Mouse (Mus musculus): ENCODE measurements around the gene Gm10271.

Gene Gm10271

GRCm38 (mm10) chr10:116931497-116932179 lies 40.8 kb downstream of the Gm10271 start:
- no peak for DNase-seq (ENCODE audit: low spot score)

GRCm38 (mm10) chr10:116930936-116931335 lies 41.5 kb downstream of the Gm10271 start:
- no peak for DNase-seq (ENCODE audit: low spot score)

GRCm38 (mm10) chr10:116930506-116930905 lies 41.9 kb downstream of the Gm10271 start:
- DNase-seq (ENCODE audit: low spot score) = no peak

GRCm38 (mm10) chr10:116928826-116929225 lies 43.6 kb downstream of the Gm10271 start:
- no peak for DNase-seq (ENCODE audit: low spot score)

- DNase-seq (ENCODE audit: low spot score) = no peak
Measured at GRCm38 (mm10) chr10:116926428-116927113, 45.8 kb downstream of the Gm10271 start.

GRCm38 (mm10) chr10:116923651-116924495 lies 48.5 kb downstream of the Gm10271 start:
- DNase-seq (ENCODE audit: low spot score) = no peak

GRCm38 (mm10) chr10:116922161-116922560 lies 50.2 kb downstream of the Gm10271 start:
- DNase-seq (ENCODE audit: low spot score) = no peak

- no peak for DNase-seq (ENCODE audit: low spot score)
Measured at GRCm38 (mm10) chr10:116921416-116921815, 51.0 kb downstream of the Gm10271 start.

GRCm38 (mm10) chr10:116920641-116921040 lies 51.8 kb downstream of the Gm10271 start:
- DNase-seq (ENCODE audit: low spot score) = no peak

GRCm38 (mm10) chr10:116919368-116920317 lies 52.8 kb downstream of the Gm10271 start:
- no peak for DNase-seq (ENCODE audit: low spot score)

- DNase-seq (ENCODE audit: low spot score) = no peak
Measured at GRCm38 (mm10) chr10:116916581-116916980, 55.8 kb downstream of the Gm10271 start.

- no peak for DNase-seq (ENCODE audit: low spot score)
Measured at GRCm38 (mm10) chr10:116915286-116915685, 57.1 kb downstream of the Gm10271 start.

- DNase-seq (ENCODE audit: low spot score) = no peak
Measured at GRCm38 (mm10) chr10:116914586-116914985, 57.8 kb downstream of the Gm10271 start.

GRCm38 (mm10) chr10:116913647-116914273 lies 58.6 kb downstream of the Gm10271 start:
- DNase-seq (ENCODE audit: low spot score) = no peak

- no peak for DNase-seq (ENCODE audit: low spot score)
Measured at GRCm38 (mm10) chr10:116912850-116913249, 59.6 kb downstream of the Gm10271 start.

- DNase-seq (ENCODE audit: low spot score) = no peak
Measured at GRCm38 (mm10) chr10:116908901-116909642, 63.3 kb downstream of the Gm10271 start.

Measured in left cerebral cortex, adult 11 months (tissue).